Mouse (Mus musculus) neural tube, embryonic 11.5 days (tissue): ENCODE data around the gene Plcxd2. TPM values are rescaled to one million over a fixed set of nuclear protein-coding genes. Genes with fewer than 3 reads are reported as not detected.

Experiments used
- ATAC-seq: fragments of 200-750 bp; cut with Nextera tagmentation; 2 replicates; pipeline ENCODE4 v1.8.0; 2017; ENCODE audit warnings: moderate number of reproducible peaks, mild to moderate bottlenecking, moderate TSS enrichment, moderate library complexity; ENCODE audit not compliant: insufficient read depth, low FRiP score, low TSS enrichment
- DNase-seq: peaks from one replicate; pipeline ENCODE4 v3.0.0-alpha.2; 2015; ENCODE audit warnings: low spot score
- H3K27ac ChIP-seq: fragments of 300-500 bp; sonication (generic); 2 replicates; pipeline ENCODE4 v1.5.1; 2014; ENCODE audit warnings: low read depth, mild to moderate bottlenecking, low read length
- H3K27me3 ChIP-seq: fragments of 300-500 bp; sonication (generic); 2 replicates; pipeline ENCODE4 v1.6.1; 2014; ENCODE audit warnings: mild to moderate bottlenecking, low read length, mixed read lengths; ENCODE audit not compliant: control insufficient read depth, insufficient read depth
- H3K36me3 ChIP-seq: fragments of 300-500 bp; sonication (generic); 2 replicates; pipeline ENCODE4 v1.6.1; 2014; ENCODE audit warnings: mild to moderate bottlenecking, low read length, moderate library complexity, mixed read lengths; ENCODE audit not compliant: control insufficient read depth, insufficient read depth
- H3K4me1 ChIP-seq: fragments of 300-500 bp; sonication (generic); 2 replicates; pipeline ENCODE4 v1.6.1; 2014; ENCODE audit warnings: low read length, mixed read lengths; ENCODE audit not compliant: control insufficient read depth, insufficient read depth
- H3K4me2 ChIP-seq: fragments of 300-500 bp; sonication (generic); 2 replicates; pipeline ENCODE4 v1.6.1; 2014; ENCODE audit warnings: low read depth, mild to moderate bottlenecking, moderate library complexity
- H3K4me3 ChIP-seq: fragments of 300-500 bp; sonication (generic); 2 replicates; pipeline ENCODE4 v1.5.1; 2014; ENCODE audit warnings: low read depth, low read length
- H3K9ac ChIP-seq: fragments of 300-500 bp; sonication (generic); 2 replicates; pipeline ENCODE4 v1.6.1; 2014; ENCODE audit warnings: mild to moderate bottlenecking, low read length
- H3K9me3 ChIP-seq: fragments of 300-500 bp; sonication (generic); 2 replicates; pipeline ENCODE4 v1.6.1; 2016; ENCODE audit warnings: low read length; ENCODE audit not compliant: control insufficient read depth
- WGBS: fragments of 180-500 bp; shearing (Covaris S2); extraction: QIAGEN DNeasy Blood & Tissue Kit; methylation state at CpG from one replicate; pipeline ENCODE4 v1.1.7; 2014; 5-methylcytosine and 5-hydroxymethylcytosine counted together
- polyA plus RNA-seq: library from polyadenylated mRNA; unstranded; fragments of >200 nt; fragmentation: Nextera tagmentation; extraction: Ambion mirVana; gene quantifications from 2 replicates; pipeline ENCODE4 v1.2.1, GENCODE M21; 2014

Plcxd2 gene
- polyA plus RNA-seq, 1 experiment from 2014 or later: 5.1 TPM

DNA sequence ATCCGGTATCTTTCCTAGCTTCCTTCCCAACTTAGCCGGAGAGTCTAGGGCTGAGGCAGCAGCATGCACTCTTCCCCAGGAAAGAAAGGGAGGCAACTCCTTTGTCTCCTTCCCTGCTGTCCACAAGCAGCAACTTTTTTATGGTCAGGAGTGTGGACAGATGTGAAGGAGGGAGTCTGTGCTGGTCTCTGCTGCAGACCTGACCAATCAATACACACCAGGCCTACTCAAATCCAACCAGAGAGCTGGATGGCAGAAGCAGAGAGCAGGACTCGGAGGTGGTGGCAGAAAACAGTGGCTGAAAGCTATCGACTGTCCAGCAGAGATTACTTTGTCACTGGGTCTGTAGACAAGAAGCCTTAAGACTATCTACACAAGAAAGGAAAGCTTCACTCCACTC is 56.6 kb downstream of the Plcxd2 start, which contains the start of gene Phldb2:
Gene Phldb2 (minus strand): TSS at position 205 of the 400 bp plus-strand sequence.
- Histone ChIP-seq H3K9me3 (no peaks in the 10 kb centered on the region), H3K27me3 (no peaks in the 10 kb centered on the region), H3K4me2 (no peak within 1 kb of the TSS), H3K9ac (no peak within 1 kb of the TSS), H3K27ac (no peak within 1 kb of the TSS), H3K36me3 (no peaks in the 10 kb centered on the region), H3K4me3 (no peak within 1 kb of the TSS), H3K4me1 (no peaks in the 10 kb centered on the region)
- DNase-seq (no peak), ATAC-seq (no peak)
- 90% methylated on average over 4 of the region's 4 CpGs for WGBS

DNA sequence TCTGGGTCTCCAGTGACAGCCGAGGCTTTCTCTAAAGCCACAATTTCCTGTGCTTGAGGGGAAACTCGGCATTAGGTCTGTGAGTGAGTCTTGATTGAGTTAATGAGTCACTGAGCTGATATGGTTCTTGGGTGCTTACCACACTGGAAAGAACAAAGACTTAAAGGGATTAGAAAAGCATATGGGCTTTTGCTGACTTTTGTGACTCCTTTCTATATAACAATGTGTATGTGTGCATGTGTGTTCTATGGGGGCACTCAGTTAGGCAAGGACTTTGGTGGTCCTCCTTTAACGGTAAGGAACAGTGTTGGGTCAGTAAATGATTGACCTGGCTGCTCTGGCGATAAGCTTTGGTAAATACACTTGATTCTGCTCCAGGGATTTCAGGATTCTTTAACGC is 57.5 kb downstream of the Plcxd2 start:
- Histone ChIP-seq H3K4me1 (no peaks in the 10 kb centered on the region), H3K4me2 (no peak overlapping the region), H3K9me3 (no peaks in the 10 kb centered on the region), H3K27ac (no peak overlapping the region), H3K27me3 (no peaks in the 10 kb centered on the region), H3K4me3 (no peak overlapping the region), H3K9ac (no peak overlapping the region), H3K36me3 (no peaks in the 10 kb centered on the region)
- 57% methylated on average over 5 of the region's 5 CpGs for WGBS
- DNase-seq: no peak
- ATAC-seq: no peak

DNA sequence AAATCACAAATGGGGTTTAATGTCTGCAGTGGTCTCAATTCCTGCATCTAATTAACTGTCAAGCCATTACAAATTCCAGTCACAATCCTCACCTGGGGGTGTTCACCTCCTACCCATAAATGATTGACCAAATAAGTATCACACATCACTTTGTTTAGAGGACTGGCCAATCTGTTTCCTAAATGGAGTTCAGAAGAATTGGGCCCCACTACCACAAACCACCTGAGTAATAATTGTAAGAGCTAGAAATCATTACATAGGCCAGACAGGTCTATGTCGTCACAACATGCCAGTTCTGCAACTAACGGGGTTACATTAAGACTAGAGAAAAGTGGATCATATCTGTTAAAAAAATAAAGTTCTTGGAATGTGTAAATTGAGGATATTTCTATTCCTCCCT is 58.0 kb downstream of the Plcxd2 start:
- H3K36me3 ChIP-seq: no peaks in the 10 kb centered on the region
- no peaks in the 10 kb centered on the region for H3K4me1 ChIP-seq
- H3K4me3 ChIP-seq: no peak overlapping the region
- no peaks in the 10 kb centered on the region for H3K27me3 ChIP-seq
- H3K9ac ChIP-seq: no peak overlapping the region
- ATAC-seq: no peak
- no peak for DNase-seq
- no peak overlapping the region for H3K27ac ChIP-seq
- no peaks in the 10 kb centered on the region for H3K9me3 ChIP-seq
- 91% methylated on average over 2 of the region's 2 CpGs for WGBS
- no peak overlapping the region for H3K4me2 ChIP-seq

DNA sequence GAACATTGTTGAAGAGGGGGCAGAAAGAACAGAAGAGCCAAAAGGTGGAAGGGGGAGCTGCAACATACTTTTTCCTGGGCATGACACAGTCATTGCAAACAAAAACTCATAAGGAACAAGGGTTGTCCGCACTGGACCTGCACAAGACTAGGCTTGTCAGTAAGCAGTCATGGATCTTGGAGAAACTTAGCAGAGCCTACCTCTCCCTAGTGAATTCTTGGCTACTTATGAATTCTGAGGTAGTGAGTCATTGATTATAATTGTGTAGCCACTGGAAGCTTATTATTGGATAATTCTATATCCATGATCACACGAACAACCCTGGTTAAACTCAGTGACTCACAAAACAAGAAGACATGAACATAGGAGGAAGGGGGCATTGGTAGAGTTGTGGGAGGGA is 63.7 kb downstream of the Plcxd2 start:
- Histone ChIP-seq H3K9ac (no peak overlapping the region), H3K9me3 (no peaks in the 10 kb centered on the region), H3K27me3 (no peaks in the 10 kb centered on the region), H3K4me2 (no peak overlapping the region), H3K4me3 (no peak overlapping the region), H3K27ac (no peak overlapping the region), H3K4me1 (0 out of 2 replicates have a peak, but pooled peaks cover 3% of the 10 kb centered on the region), H3K36me3 (no peaks in the 10 kb centered on the region)
- ATAC-seq (no peak), DNase-seq (no peak)
- WGBS: 98% methylated on average over 2 of the region's 2 CpGs

DNA sequence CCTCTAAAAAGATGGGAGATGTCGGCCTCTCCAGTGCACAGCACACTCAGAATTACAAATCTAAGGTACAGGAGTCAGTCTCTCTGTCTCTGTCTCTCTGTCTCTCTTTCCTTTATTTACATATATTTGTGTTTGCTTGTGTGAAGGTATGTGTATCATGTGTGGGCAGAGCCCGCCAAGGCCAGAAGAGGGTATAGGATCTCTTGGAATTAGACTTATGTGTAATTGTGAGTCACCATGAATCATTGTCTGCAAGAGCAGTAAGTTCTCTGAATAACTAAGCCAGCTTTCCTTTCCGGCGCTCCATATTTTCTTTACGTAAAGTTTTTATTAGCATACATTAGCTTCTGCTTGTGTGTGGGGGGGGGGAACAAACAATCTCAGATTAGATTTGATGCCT is 64.4 kb downstream of the Plcxd2 start:
- H3K9me3 ChIP-seq: no peaks in the 10 kb centered on the region
- H3K4me1 ChIP-seq: 0 out of 2 replicates have a peak, but pooled peaks cover 3% of the 10 kb centered on the region
- H3K36me3 ChIP-seq: no peaks in the 10 kb centered on the region
- H3K4me2 ChIP-seq: no peak overlapping the region
- no peak for DNase-seq
- no peak overlapping the region for H3K27ac ChIP-seq
- H3K4me3 ChIP-seq: no peak overlapping the region
- H3K27me3 ChIP-seq: no peaks in the 10 kb centered on the region
- WGBS: 87% methylated on average over 5 of the region's 5 CpGs
- H3K9ac ChIP-seq: no peak overlapping the region
- ATAC-seq: no peak

DNA sequence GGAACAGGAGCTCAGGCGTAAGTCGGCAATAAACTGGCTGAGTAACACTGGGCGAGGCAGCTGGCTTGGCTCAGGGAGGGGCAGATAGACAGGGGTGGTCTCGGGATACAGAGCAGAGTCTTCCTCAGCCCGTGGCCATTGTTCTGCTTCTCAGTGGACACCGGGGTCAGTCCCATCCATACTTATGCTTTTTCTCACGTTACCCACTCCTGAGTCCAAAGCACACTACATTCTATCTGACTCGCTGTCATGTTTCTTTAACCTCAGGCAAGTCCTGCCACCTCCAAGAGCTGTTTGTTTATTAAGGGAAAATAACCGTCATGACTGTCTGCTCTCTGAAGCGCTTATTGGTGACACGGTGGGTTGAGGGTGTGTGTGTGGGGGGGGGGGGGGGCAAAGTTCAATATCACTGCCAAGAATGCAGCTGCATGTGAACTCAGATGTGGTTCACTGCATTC is 64.8 kb downstream of the Plcxd2 start:
- Histone ChIP-seq H3K4me1 (0 out of 2 replicates have a peak, but pooled peaks cover 3% of the 10 kb centered on the region), H3K4me2 (no peak overlapping the region), H3K4me3 (no peak overlapping the region), H3K27ac (no peak overlapping the region), H3K9ac (no peak overlapping the region), H3K27me3 (no peaks in the 10 kb centered on the region), H3K9me3 (no peaks in the 10 kb centered on the region), H3K36me3 (no peaks in the 10 kb centered on the region)
- WGBS: 32% methylated on average over 11 of the region's 11 CpGs
- DNase-seq (no peak), ATAC-seq (0 out of 2 replicates have a peak, but pooled peaks have one; percentile 41)

DNA sequence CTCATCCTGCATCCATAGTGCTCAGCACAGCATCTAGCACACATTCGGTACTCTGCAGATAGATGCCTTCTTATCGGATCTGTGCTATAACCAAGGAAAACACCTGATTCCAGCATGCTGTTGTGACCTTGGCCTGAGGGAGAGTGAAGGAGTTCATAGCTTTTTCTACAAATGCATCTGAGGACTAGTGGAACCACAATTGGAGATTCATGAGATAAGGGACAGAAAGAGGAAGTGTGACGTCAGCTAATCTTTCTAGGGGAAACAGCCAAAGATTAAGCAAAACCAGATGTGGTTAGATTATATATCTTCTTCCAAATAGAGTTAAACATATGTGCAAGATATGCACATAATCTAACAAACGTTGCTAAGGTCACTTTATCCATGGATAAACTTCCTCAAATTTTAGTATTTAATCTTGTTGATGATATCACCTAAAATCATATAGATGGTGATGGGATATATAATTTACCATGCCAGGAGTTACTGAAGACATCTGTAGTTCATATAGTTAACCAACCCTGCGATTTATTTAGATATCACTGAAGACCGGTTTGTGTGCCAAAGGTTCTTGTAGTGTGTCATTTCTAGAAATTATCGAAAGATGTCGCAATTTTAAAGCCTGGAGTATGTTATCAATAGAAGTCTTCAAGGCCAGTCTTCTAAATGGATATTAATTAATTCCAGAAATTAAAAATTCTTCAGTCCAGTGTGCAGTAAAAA is 67.7 kb downstream of the Plcxd2 start:
- H3K36me3 ChIP-seq: no peaks in the 10 kb centered on the region
- no peak overlapping the region for H3K9ac ChIP-seq
- 0 out of 2 replicates have a peak, but pooled peaks cover 3% of the 10 kb centered on the region for H3K4me1 ChIP-seq
- ATAC-seq: no peak
- H3K4me2 ChIP-seq: no peak overlapping the region
- no peaks in the 10 kb centered on the region for H3K9me3 ChIP-seq
- no peak overlapping the region for H3K27ac ChIP-seq
- no peaks in the 10 kb centered on the region for H3K27me3 ChIP-seq
- no peak for DNase-seq
- WGBS: 84% methylated on average over 8 of the region's 8 CpGs
- H3K4me3 ChIP-seq: no peak overlapping the region

DNA sequence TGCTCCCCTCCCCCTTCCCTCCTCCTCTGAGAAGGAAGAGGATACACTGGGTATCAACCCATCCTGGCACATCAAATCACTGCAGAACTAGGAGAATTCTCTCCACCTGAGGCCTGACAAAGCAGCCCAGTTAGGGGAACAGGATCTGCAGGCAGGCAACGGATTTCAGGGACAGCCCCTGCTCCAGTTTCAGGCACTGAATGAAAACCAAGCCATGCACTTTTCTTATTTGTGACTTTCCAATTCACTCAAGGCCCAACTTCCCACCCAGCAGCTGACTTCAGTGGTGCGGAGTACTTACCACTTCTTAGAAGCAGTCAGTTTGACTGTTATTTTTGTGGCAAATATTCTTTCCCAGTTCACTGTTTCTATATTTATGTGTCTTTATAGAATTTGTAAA is 69.3 kb downstream of the Plcxd2 start:
- no peaks in the 10 kb centered on the region for H3K36me3 ChIP-seq
- H3K27ac ChIP-seq: no peak overlapping the region
- DNase-seq: no peak
- H3K27me3 ChIP-seq: no peaks in the 10 kb centered on the region
- no peaks in the 10 kb centered on the region for H3K9me3 ChIP-seq
- no peak overlapping the region for H3K9ac ChIP-seq
- H3K4me2 ChIP-seq: no peak overlapping the region
- 84% methylated on average over 2 of the region's 2 CpGs for WGBS
- no peak overlapping the region for H3K4me3 ChIP-seq
- 0 out of 2 replicates have a peak, but pooled peaks cover 3% of the 10 kb centered on the region for H3K4me1 ChIP-seq
- ATAC-seq: no peak

DNA sequence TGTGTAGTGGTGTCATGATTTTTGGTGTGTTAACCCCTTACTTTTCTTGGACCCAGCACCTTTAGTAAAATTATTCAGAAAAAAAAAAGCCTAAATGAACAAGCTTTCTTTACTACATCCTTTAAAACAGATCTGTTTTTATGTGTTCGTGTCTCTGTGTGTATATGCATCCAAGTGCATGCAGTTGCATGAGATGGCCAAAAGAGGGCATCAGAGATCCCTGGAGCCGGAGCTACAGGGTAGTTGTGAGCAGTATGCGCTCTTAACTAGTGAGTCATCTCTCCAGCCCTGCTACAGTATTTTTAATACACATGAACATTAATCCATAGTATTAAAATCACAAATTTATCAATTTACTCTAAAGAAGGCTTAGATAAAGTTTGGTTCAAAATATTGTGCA is 70.6 kb downstream of the Plcxd2 start:
- no peak overlapping the region for H3K4me2 ChIP-seq
- H3K36me3 ChIP-seq: no peaks in the 10 kb centered on the region
- DNase-seq (no peak), ATAC-seq (no peak)
- no peaks in the 10 kb centered on the region for H3K27me3 ChIP-seq
- WGBS: 92% methylated on average over 3 of the region's 3 CpGs
- no peak overlapping the region for H3K4me3 ChIP-seq
- no peak overlapping the region for H3K9ac ChIP-seq
- H3K9me3 ChIP-seq: no peaks in the 10 kb centered on the region
- H3K27ac ChIP-seq: no peak overlapping the region
- no peaks in the 10 kb centered on the region for H3K4me1 ChIP-seq
